Mouse (Mus musculus): ENCODE data around the gene Mitf. TPM values are rescaled to one million over a fixed set of nuclear protein-coding genes. Genes with fewer than 3 reads are reported as not detected.

Mitf gene
- polyA plus RNA-seq, 1 experiment from 2014 or later: 1.7 TPM

- H3K27ac ChIP-seq (ENCODE audit: low read depth, low read length): no peak overlapping the region
- H3K9me3 ChIP-seq (ENCODE audit: control insufficient read depth, low read length): no peaks in the 10 kb centered on the region
- no peak overlapping the region for H3K9ac ChIP-seq (ENCODE audit: low read length)
- no peak for DNase-seq (ENCODE audit: low spot score)
- no peaks in the 10 kb centered on the region for H3K36me3 ChIP-seq (ENCODE audit: control insufficient read depth, insufficient read depth, low read length)
- WGBS: 92% methylated on average over 5 of the region's 5 CpGs
- no peak overlapping the region for H3K4me2 ChIP-seq (ENCODE audit: low read depth, low read length, severe bottlenecking)
- no peak for ATAC-seq (replicated peaks; ENCODE audit: low FRiP score)
- no peaks in the 10 kb centered on the region for H3K27me3 ChIP-seq (ENCODE audit: control insufficient read depth, insufficient read depth, low read length)
- H3K4me1 ChIP-seq (replicated peaks; ENCODE audit: control insufficient read depth, insufficient read depth, low read length): no peaks in the 10 kb centered on the region
- no peak overlapping the region for H3K4me3 ChIP-seq (ENCODE audit: low read depth, low read length)
These were observed 25.5 kb upstream of the Mitf start for GRCm38 (mm10) chr6:97781316-97781715.

DNA sequence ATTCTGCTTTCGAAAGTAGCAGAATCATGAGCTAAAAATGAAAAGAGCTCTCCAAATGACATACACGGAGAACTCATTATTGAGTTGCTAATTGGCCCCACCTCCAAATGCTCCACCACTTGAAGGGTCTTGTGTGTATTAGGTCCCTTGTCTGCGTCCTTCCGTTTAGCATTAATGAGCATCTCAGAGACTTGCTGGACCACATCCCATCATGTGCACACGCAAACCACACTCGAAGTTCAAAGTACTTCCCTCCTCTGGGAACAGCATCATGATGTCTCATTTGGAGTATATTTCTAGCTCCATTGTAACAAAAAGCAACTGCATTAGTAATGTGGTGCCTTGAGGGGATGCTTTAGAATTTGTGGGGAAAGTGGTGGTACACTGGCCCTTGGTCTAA, 24.6 kb upstream of the Mitf start:
- Histone ChIP-seq H3K9ac (ENCODE audit: low read length) (no peak overlapping the region), H3K4me1 (replicated peaks; ENCODE audit: control insufficient read depth, insufficient read depth, low read length) (no peaks in the 10 kb centered on the region), H3K27me3 (ENCODE audit: control insufficient read depth, insufficient read depth, low read length) (no peaks in the 10 kb centered on the region), H3K27ac (ENCODE audit: low read depth, low read length) (no peak overlapping the region), H3K36me3 (ENCODE audit: control insufficient read depth, insufficient read depth, low read length) (no peaks in the 10 kb centered on the region), H3K9me3 (ENCODE audit: control insufficient read depth, low read length) (no peaks in the 10 kb centered on the region), H3K4me3 (ENCODE audit: low read depth, low read length) (no peak overlapping the region), H3K4me2 (ENCODE audit: low read depth, low read length, severe bottlenecking) (no peak overlapping the region)
- DNase-seq (ENCODE audit: low spot score) (no peak), ATAC-seq (replicated peaks; ENCODE audit: low FRiP score) (no peak)
- 74% methylated on average over 6 of the region's 6 CpGs for WGBS

- 86% methylated on average over 4 of the region's 4 CpGs for WGBS
- H3K4me1 ChIP-seq (replicated peaks; ENCODE audit: control insufficient read depth, insufficient read depth, low read length): no peaks in the 10 kb centered on the region
- no peak overlapping the region for H3K4me2 ChIP-seq (ENCODE audit: low read depth, low read length, severe bottlenecking)
- no peak overlapping the region for H3K4me3 ChIP-seq (ENCODE audit: low read depth, low read length)
- DNase-seq (ENCODE audit: low spot score) (no peak), ATAC-seq (replicated peaks; ENCODE audit: low FRiP score) (no peak)
- no peaks in the 10 kb centered on the region for H3K27me3 ChIP-seq (ENCODE audit: control insufficient read depth, insufficient read depth, low read length)
- H3K27ac ChIP-seq (ENCODE audit: low read depth, low read length): no peak overlapping the region
- no peaks in the 10 kb centered on the region for H3K36me3 ChIP-seq (ENCODE audit: control insufficient read depth, insufficient read depth, low read length)
- no peak overlapping the region for H3K9ac ChIP-seq (ENCODE audit: low read length)
- H3K9me3 ChIP-seq (ENCODE audit: control insufficient read depth, low read length): no peaks in the 10 kb centered on the region
These were observed 20.0 kb upstream of the Mitf start for GRCm38 (mm10) chr6:97786871-97787270.

DNA sequence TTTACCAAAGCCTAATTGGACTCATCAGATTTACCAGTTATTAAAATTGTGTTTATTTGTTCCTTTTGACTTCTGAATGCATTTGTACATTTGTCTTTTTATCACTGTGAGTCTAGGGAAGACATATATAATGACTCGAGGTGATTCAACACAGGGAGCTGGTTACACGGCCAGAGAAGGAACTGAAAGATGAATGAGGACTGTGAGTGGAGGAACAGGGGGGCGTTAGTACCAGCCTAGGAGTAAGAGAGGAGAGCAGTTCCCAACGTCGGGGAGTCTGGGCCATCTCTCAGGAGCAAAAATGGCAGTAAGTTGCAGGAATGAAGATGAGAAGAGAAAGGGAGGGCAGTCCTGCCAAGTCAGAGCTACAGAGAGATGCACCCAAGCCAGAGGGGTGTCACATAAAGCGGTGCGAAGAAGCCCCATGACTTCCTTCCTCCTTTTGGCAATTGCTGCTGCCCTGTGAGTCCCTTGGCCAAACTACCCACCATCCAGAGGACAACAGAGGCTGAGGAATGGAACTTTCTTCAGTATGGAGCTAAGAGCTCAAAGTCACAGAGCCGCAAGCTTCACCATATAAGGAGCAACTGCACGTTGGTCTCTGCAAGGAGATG, 18.4 kb upstream of the Mitf start:
- no peaks in the 10 kb centered on the region for H3K27me3 ChIP-seq (ENCODE audit: control insufficient read depth, insufficient read depth, low read length)
- H3K27ac ChIP-seq (ENCODE audit: low read depth, low read length): no peak overlapping the region
- ATAC-seq (replicated peaks; ENCODE audit: low FRiP score): no peak
- WGBS: 88% methylated on average over 9 of the region's 9 CpGs
- no peak for DNase-seq (ENCODE audit: low spot score)
- H3K9ac ChIP-seq (ENCODE audit: low read length): no peak overlapping the region
- H3K9me3 ChIP-seq (ENCODE audit: control insufficient read depth, low read length): no peaks in the 10 kb centered on the region
- no peak overlapping the region for H3K4me3 ChIP-seq (ENCODE audit: low read depth, low read length)
- H3K4me2 ChIP-seq (ENCODE audit: low read depth, low read length, severe bottlenecking): no peak overlapping the region
- H3K4me1 ChIP-seq (replicated peaks; ENCODE audit: control insufficient read depth, insufficient read depth, low read length): no peaks in the 10 kb centered on the region
- no peaks in the 10 kb centered on the region for H3K36me3 ChIP-seq (ENCODE audit: control insufficient read depth, insufficient read depth, low read length)

- ATAC-seq (replicated peaks; ENCODE audit: low FRiP score): no peak
- 85% methylated on average over 7 of the region's 7 CpGs for WGBS
- DNase-seq (ENCODE audit: low spot score): no peak
- Histone ChIP-seq H3K4me3 (ENCODE audit: low read depth, low read length) (no peak overlapping the region), H3K27ac (ENCODE audit: low read depth, low read length) (no peak overlapping the region), H3K36me3 (ENCODE audit: control insufficient read depth, insufficient read depth, low read length) (no peaks in the 10 kb centered on the region), H3K9ac (ENCODE audit: low read length) (no peak overlapping the region), H3K27me3 (ENCODE audit: control insufficient read depth, insufficient read depth, low read length) (no peaks in the 10 kb centered on the region), H3K4me1 (replicated peaks; ENCODE audit: control insufficient read depth, insufficient read depth, low read length) (no peaks in the 10 kb centered on the region), H3K4me2 (ENCODE audit: low read depth, low read length, severe bottlenecking) (no peak overlapping the region), H3K9me3 (ENCODE audit: control insufficient read depth, low read length) (no peaks in the 10 kb centered on the region)
These were observed 17.2 kb upstream of the Mitf start for GRCm38 (mm10) chr6:97789700-97790099.

GRCm38 (mm10) chr6:97792104-97792503, 14.7 kb upstream of the Mitf start:
- H3K4me1 ChIP-seq (replicated peaks; ENCODE audit: control insufficient read depth, insufficient read depth, low read length): no peaks in the 10 kb centered on the region
- DNase-seq (ENCODE audit: low spot score) (no peak), ATAC-seq (replicated peaks; ENCODE audit: low FRiP score) (no peak)
- no peak overlapping the region for H3K9ac ChIP-seq (ENCODE audit: low read length)
- WGBS: 90% methylated on average over 1 of the region's 1 CpGs
- H3K27me3 ChIP-seq (ENCODE audit: control insufficient read depth, insufficient read depth, low read length): no peaks in the 10 kb centered on the region
- H3K36me3 ChIP-seq (ENCODE audit: control insufficient read depth, insufficient read depth, low read length): no peaks in the 10 kb centered on the region
- no peak overlapping the region for H3K27ac ChIP-seq (ENCODE audit: low read depth, low read length)
- H3K4me3 ChIP-seq (ENCODE audit: low read depth, low read length): no peak overlapping the region
- no peaks in the 10 kb centered on the region for H3K9me3 ChIP-seq (ENCODE audit: control insufficient read depth, low read length)
- H3K4me2 ChIP-seq (ENCODE audit: low read depth, low read length, severe bottlenecking): no peak overlapping the region

GRCm38 (mm10) chr6:97795175-97795574, 11.7 kb upstream of the Mitf start:
- no peak for ATAC-seq (replicated peaks; ENCODE audit: low FRiP score)
- Histone ChIP-seq H3K4me1 (replicated peaks; ENCODE audit: control insufficient read depth, insufficient read depth, low read length) (no peaks in the 10 kb centered on the region), H3K27me3 (ENCODE audit: control insufficient read depth, insufficient read depth, low read length) (no peaks in the 10 kb centered on the region), H3K4me3 (ENCODE audit: low read depth, low read length) (no peak overlapping the region), H3K4me2 (ENCODE audit: low read depth, low read length, severe bottlenecking) (no peak overlapping the region), H3K36me3 (ENCODE audit: control insufficient read depth, insufficient read depth, low read length) (no peaks in the 10 kb centered on the region), H3K27ac (ENCODE audit: low read depth, low read length) (no peak overlapping the region), H3K9ac (ENCODE audit: low read length) (no peak overlapping the region), H3K9me3 (ENCODE audit: control insufficient read depth, low read length) (no peaks in the 10 kb centered on the region; the same call in 1 of the 2 replicates)
- WGBS: 47% methylated on average over 2 of the region's 2 CpGs
- no peak for DNase-seq (ENCODE audit: low spot score)

GRCm38 (mm10) chr6:97800615-97801014, 6.2 kb upstream of the Mitf start:
- H3K4me2 ChIP-seq (ENCODE audit: low read depth, low read length, severe bottlenecking): no peak overlapping the region
- no peaks in the 10 kb centered on the region for H3K4me1 ChIP-seq (replicated peaks; ENCODE audit: control insufficient read depth, insufficient read depth, low read length)
- no peak for ATAC-seq (replicated peaks; ENCODE audit: low FRiP score)
- no peak overlapping the region for H3K9ac ChIP-seq (ENCODE audit: low read length)
- no peak overlapping the region for H3K27ac ChIP-seq (ENCODE audit: low read depth, low read length)
- H3K4me3 ChIP-seq (ENCODE audit: low read depth, low read length): no peak overlapping the region
- H3K36me3 ChIP-seq (ENCODE audit: control insufficient read depth, insufficient read depth, low read length): no peaks in the 10 kb centered on the region
- H3K9me3 ChIP-seq (ENCODE audit: control insufficient read depth, low read length): no peaks in the 10 kb centered on the region; the same call in 1 of the 2 replicates
- WGBS: 67% methylated on average over 2 of the region's 2 CpGs
- H3K27me3 ChIP-seq (ENCODE audit: control insufficient read depth, insufficient read depth, low read length): no peaks in the 10 kb centered on the region; the same call in 1 of the 2 replicates
- DNase-seq (ENCODE audit: low spot score): no peak

DNA sequence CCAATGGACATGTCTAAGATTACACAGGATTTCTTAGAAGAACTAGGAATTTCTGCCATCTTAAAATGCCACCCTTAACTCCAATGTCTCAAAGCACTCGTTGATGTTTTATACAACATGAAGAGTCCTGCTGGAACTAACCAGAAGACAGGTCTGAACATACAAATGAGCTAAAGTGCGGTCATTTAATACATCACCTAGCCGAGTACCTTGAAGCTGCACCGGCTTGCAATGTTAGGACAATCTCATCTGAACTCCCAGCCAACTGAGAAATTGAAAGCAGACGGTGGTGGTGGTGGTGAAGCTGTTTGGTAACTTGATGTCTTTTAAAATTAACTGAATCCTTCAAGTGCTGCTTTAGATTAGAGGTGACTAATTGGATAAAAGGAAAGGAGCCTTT, 801 bp upstream of the Mitf start:
- no peaks in the 10 kb centered on the region for H3K9me3 ChIP-seq (ENCODE audit: control insufficient read depth, low read length)
- H3K27me3 ChIP-seq (ENCODE audit: control insufficient read depth, insufficient read depth, low read length): no peaks in the 10 kb centered on the region; the same call in 1 of the 2 replicates
- ATAC-seq (replicated peaks; ENCODE audit: low FRiP score): no peak
- no peaks in the 10 kb centered on the region for H3K36me3 ChIP-seq (ENCODE audit: control insufficient read depth, insufficient read depth, low read length)
- no peaks in the 10 kb centered on the region; the same call in 1 of the 2 replicates for H3K4me1 ChIP-seq (replicated peaks; ENCODE audit: control insufficient read depth, insufficient read depth, low read length)
- no peak for DNase-seq (ENCODE audit: low spot score)
- WGBS: 49% methylated on average over 5 of the region's 5 CpGs
- no peak overlapping the region for H3K9ac ChIP-seq (ENCODE audit: low read length)
- H3K4me3 ChIP-seq (ENCODE audit: low read depth, low read length): peak overlapping the region; percentile 64
- no peak overlapping the region for H3K27ac ChIP-seq (ENCODE audit: low read depth, low read length)
- peak overlapping the region; percentile 98 for H3K4me2 ChIP-seq (ENCODE audit: low read depth, low read length, severe bottlenecking)
